Comparison of ENCODE assay signal across 8 mouse cellular contexts in the genomic region with DNA sequence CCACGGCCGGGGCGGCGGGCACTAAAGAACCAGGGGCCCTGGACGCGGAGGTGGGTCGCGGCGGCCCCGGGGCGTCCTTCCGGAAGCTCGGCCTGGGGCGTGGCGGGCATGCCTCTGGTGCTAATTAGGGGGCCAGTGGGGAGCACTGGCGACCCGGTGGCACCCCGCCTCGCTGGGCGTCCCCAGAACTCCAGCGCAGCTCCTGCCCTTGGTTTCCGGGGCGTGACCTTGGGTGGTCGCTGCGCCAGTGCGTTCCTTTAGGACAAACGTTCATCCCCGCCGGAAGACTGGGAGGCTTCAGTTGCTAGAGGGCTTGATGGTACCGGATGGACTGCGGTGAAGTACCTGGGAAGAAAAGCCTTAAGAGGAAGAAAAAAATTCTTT. TPM values are rescaled to one million over a fixed set of nuclear protein-coding genes. Genes with fewer than 3 reads are reported as not detected.
A peak's percentile ranks its signal among the peaks of the same experiment; 100 is the strongest.
DNase-seq lines count a peak whose midpoint lies in the region; ATAC-seq and TF ChIP-seq lines count a peak whose summit lies in the region.

No protein-coding gene starts in this region.

- no peak for TF ChIP-seq CTCF in forebrain, postnatal 0 days (IDR thresholded peaks at IDR 0.05; ENCODE audit: low read depth)

- H3K36me3 ChIP-seq in kidney, embryonic 15.5 days, result peaks cover 7% of the 10 kb centered on the region; the same call in 1 of the 2 replicates
- H3K36me3 ChIP-seq in forebrain, postnatal 0 days (ENCODE audit: insufficient read depth), result no peaks in the 10 kb centered on the region; the same call in 1 of the 2 replicates
- H3K36me3 ChIP-seq in intestine, embryonic 14.5 days (ENCODE audit: control insufficient read depth, insufficient read depth, low read length), result 0 out of 2 replicates have a peak, but pooled peaks cover 7% of the 10 kb centered on the region
- peaks cover 3% of the 10 kb centered on the region; the same call in 1 of the 2 replicates for H3K36me3 ChIP-seq in lung, embryonic 15.5 days

- WGBS in kidney, embryonic 15.5 days, result under 1% methylated on average over 31 of the region's 31 CpGs
- WGBS in forebrain, postnatal 0 days, result under 1% methylated on average over 27 of the region's 31 CpGs
- WGBS in intestine, embryonic 14.5 days, result 0% methylated on average over 31 of the region's 31 CpGs
- under 1% methylated on average over 31 of the region's 31 CpGs for WGBS in lung, embryonic 15.5 days

- peak overlapping the region; percentile 76 for H3K27ac ChIP-seq in kidney, embryonic 15.5 days
- peak overlapping the region; percentile 74 for H3K27ac ChIP-seq in forebrain, postnatal 0 days (ENCODE audit: low read depth, low read length)
- peak overlapping the region; percentile 64 for H3K27ac ChIP-seq in intestine, embryonic 14.5 days (ENCODE audit: low read depth)
- H3K27ac ChIP-seq in lung, embryonic 15.5 days, result peak overlapping the region; percentile 83

- no peaks in the 10 kb centered on the region for H3K27me3 ChIP-seq in kidney, embryonic 15.5 days
- H3K27me3 ChIP-seq in forebrain, postnatal 0 days (ENCODE audit: insufficient read depth, low read length), result no peaks in the 10 kb centered on the region
- H3K27me3 ChIP-seq in intestine, embryonic 14.5 days (replicated peaks; ENCODE audit: control insufficient read depth, insufficient read depth, low read length), result no peaks in the 10 kb centered on the region
- H3K27me3 ChIP-seq in lung, embryonic 15.5 days, result no peaks in the 10 kb centered on the region

- H3K4me1 ChIP-seq in kidney, embryonic 15.5 days, result peaks cover 17% of the 10 kb centered on the region
- H3K4me1 ChIP-seq in forebrain, postnatal 0 days (ENCODE audit: insufficient read depth), result peaks cover 9% of the 10 kb centered on the region; the same call in 1 of the 2 replicates
- peaks cover 14% of the 10 kb centered on the region for H3K4me1 ChIP-seq in intestine, embryonic 14.5 days (replicated peaks; ENCODE audit: control insufficient read depth, insufficient read depth, low read length)
- peaks cover 16% of the 10 kb centered on the region for H3K4me1 ChIP-seq in lung, embryonic 15.5 days

- peak overlapping the region; percentile 87 for H3K4me3 ChIP-seq in kidney, embryonic 15.5 days (replicated peaks)
- H3K4me3 ChIP-seq in forebrain, postnatal 0 days (ENCODE audit: low read depth, low read length), result peak overlapping the region; percentile 99
- peak overlapping the region; percentile 90 for H3K4me3 ChIP-seq in intestine, embryonic 14.5 days (ENCODE audit: low read depth, low read length)
- peak overlapping the region; percentile 100 for H3K4me3 ChIP-seq in lung, embryonic 15.5 days

- peak overlapping the region; percentile 91 for H3K9ac ChIP-seq in kidney, embryonic 15.5 days
- peak overlapping the region; percentile 90 for H3K9ac ChIP-seq in forebrain, postnatal 0 days
- peak overlapping the region; percentile 93 for H3K9ac ChIP-seq in intestine, embryonic 14.5 days (ENCODE audit: low read length)
- peak overlapping the region; percentile 97 for H3K9ac ChIP-seq in lung, embryonic 15.5 days

- no peak; the same call in 1 of the 2 replicates for ATAC-seq in kidney, embryonic 15.5 days (replicated peaks; ENCODE audit: low FRiP score)
- ATAC-seq in forebrain, postnatal 0 days, result no peak
- 0 out of 2 replicates have a peak, but pooled peaks have one; percentile 11 for ATAC-seq in intestine, embryonic 14.5 days (replicated peaks; ENCODE audit: low FRiP score, low TSS enrichment, low read depth)
- peak; percentile 11; the same call in 1 of the 2 replicates for ATAC-seq in lung, embryonic 15.5 days (ENCODE audit: borderline replicate concordance, extremely low read depth, low FRiP score, low TSS enrichment)

- no peaks in the 10 kb centered on the region; the same call in 1 of the 2 replicates for H3K9me3 ChIP-seq in kidney, embryonic 15.5 days (replicated peaks)
- no peaks in the 10 kb centered on the region for H3K9me3 ChIP-seq in forebrain, postnatal 0 days (ENCODE audit: low read length)
- no peaks in the 10 kb centered on the region for H3K9me3 ChIP-seq in intestine, embryonic 14.5 days (ENCODE audit: control insufficient read depth, low read length)
- no peaks in the 10 kb centered on the region for H3K9me3 ChIP-seq in lung, embryonic 15.5 days

- H3K4me2 ChIP-seq in kidney, embryonic 15.5 days, result peak overlapping the region; percentile 65
- peak overlapping the region; percentile 68 for H3K4me2 ChIP-seq in forebrain, postnatal 0 days (ENCODE audit: low read depth)
- peak overlapping the region; percentile 82 for H3K4me2 ChIP-seq in intestine, embryonic 14.5 days (ENCODE audit: low read length)
- H3K4me2 ChIP-seq in lung, embryonic 15.5 days, result peak overlapping the region; percentile 73

- no peak for DNase-seq in kidney, adult 9 months
- peak; percentile 16 for DNase-seq in WW6 (ENCODE audit: low read depth, low spot score)
- DNase-seq in forebrain, postnatal 0 days, result peak; percentile 17
- peak; percentile 58 for DNase-seq in intestine, embryonic 14.5 days (ENCODE audit: low spot score)
- DNase-seq in ovary, postnatal 14 days (ENCODE audit: low spot score), result peak; percentile 7
- DNase-seq in thymus, postnatal 36 days, result peak; percentile 34 to 54

RNA-seq across cellular contexts. Expression of a gene that starts 0.7 kb away (rescaled TPM):
- polyA plus RNA-seq in kidney, embryonic 15.5 days (2015; fragmentation: Nextera tagmentation; extraction: Ambion mirVana), result 131 and 135 TPM in 2 replicates
- total RNA-seq in forebrain, postnatal 0 days (2014; rRNA removed), result 119 and 124 TPM in 2 replicates
- polyA plus RNA-seq in forebrain, postnatal 0 days (2015; fragmentation: Nextera tagmentation; extraction: Ambion mirVana), result 90.2 and 101 TPM in 2 replicates
- polyA plus RNA-seq in intestine, embryonic 14.5 days (2014; fragmentation: Nextera tagmentation; extraction: Ambion mirVana), result 129 and 141 TPM in 2 replicates
- polyA plus RNA-seq in lung, embryonic 15.5 days (2015; fragmentation: Nextera tagmentation; extraction: Ambion mirVana), result 124 and 130 TPM in 2 replicates

RNA-seq across cellular contexts. Expression of a gene that starts 42.4 kb away (rescaled TPM):
- polyA plus RNA-seq in kidney, embryonic 15.5 days (2015; fragmentation: Nextera tagmentation; extraction: Ambion mirVana), result 8.5 and 9.4 TPM in 2 replicates
- total RNA-seq in forebrain, postnatal 0 days (2014; rRNA removed), result 7.7 and 12.1 TPM in 2 replicates
- polyA plus RNA-seq in forebrain, postnatal 0 days (2015; fragmentation: Nextera tagmentation; extraction: Ambion mirVana), result 4.3 and 6.0 TPM in 2 replicates
- polyA plus RNA-seq in intestine, embryonic 14.5 days (2014; fragmentation: Nextera tagmentation; extraction: Ambion mirVana), result 8.3 and 10.7 TPM in 2 replicates
- polyA plus RNA-seq in lung, embryonic 15.5 days (2015; fragmentation: Nextera tagmentation; extraction: Ambion mirVana), result 7.4 and 8.5 TPM in 2 replicates

Comparison
In these comparisons a context has a peak if more than half of its experiments do, and no peak if none do; other contexts are left out.
1. ATAC-seq: peak in intestine, embryonic 14.5 days (single experiment) and lung, embryonic 15.5 days (single experiment); none in kidney, embryonic 15.5 days (single experiment) and forebrain, postnatal 0 days (single experiment).
2. Peak in every context shown above with its lines, with median percentiles within 50 percentile points of each other: H3K27ac ChIP-seq, H3K4me2 ChIP-seq, H3K4me3 ChIP-seq and H3K9ac ChIP-seq.